Mouse (Mus musculus) testis, postnatal 14 days (tissue): ENCODE data around the gene Kdm4a.

Experiments
- DNase-seq: peaks from one replicate; pipeline ENCODE4 v3.0.0; 2021; ENCODE audit warnings: low spot score

The Kdm4a gene

GRCm38 (mm10) chr4:118115132-118115531 is 64.7 kb downstream of the Kdm4a start:
- no peak for DNase-seq

- no peak for DNase-seq
These were observed 67.2 kb downstream of the Kdm4a start for GRCm38 (mm10) chr4:118112601-118113000.

GRCm38 (mm10) chr4:118109649-118110048 is 70.2 kb downstream of the Kdm4a start:
- DNase-seq, result no peak

GRCm38 (mm10) chr4:118108779-118109178 is 71.1 kb downstream of the Kdm4a start:
- no peak for DNase-seq

GRCm38 (mm10) chr4:118105256-118106053 is 74.4 kb downstream of the Kdm4a start:
- no peak for DNase-seq

- no peak for DNase-seq
These were observed 76.5 kb downstream of the Kdm4a start for GRCm38 (mm10) chr4:118103280-118103830.

- no peak for DNase-seq
These were observed 78.3 kb downstream of the Kdm4a start for GRCm38 (mm10) chr4:118101497-118101896.

- no peak for DNase-seq
These were observed 80.0 kb downstream of the Kdm4a start for GRCm38 (mm10) chr4:118099637-118100364.

- DNase-seq, result no peak
These were observed 81.3 kb downstream of the Kdm4a start for GRCm38 (mm10) chr4:118098571-118098970.

GRCm38 (mm10) chr4:118096069-118096468 is 83.8 kb downstream of the Kdm4a start:
- no peak for DNase-seq

GRCm38 (mm10) chr4:118092784-118093457 is 86.9 kb downstream of the Kdm4a start:
- DNase-seq, result no peak

- peak; percentile 55 for DNase-seq
These were observed 89.4 kb downstream of the Kdm4a start for GRCm38 (mm10) chr4:118090449-118090848.

- peak; percentile 33 for DNase-seq
These were observed 89.9 kb downstream of the Kdm4a start for GRCm38 (mm10) chr4:118089939-118090338.

- DNase-seq, result no peak
These were observed 91.1 kb downstream of the Kdm4a start for GRCm38 (mm10) chr4:118088771-118089170.
